Mouse (Mus musculus) ES-E14 (cell line): ENCODE results near the gene Afg1l.

Experiments
- HCFC1 ChIP-seq: IDR thresholded peaks from 2 replicates; pipeline ENCODE4 v1.6.1; 2012; ENCODE audit warnings: low read length, inconsistent platforms, borderline replicate concordance; ENCODE audit not compliant: insufficient read depth
- ZC3H11A ChIP-seq: IDR thresholded peaks from 2 replicates; pipeline ENCODE4 v1.6.1; 2012; ENCODE audit warnings: low read depth, mild to moderate bottlenecking, inconsistent platforms, low read length, borderline replicate concordance
- ZNF384 ChIP-seq: IDR thresholded peaks from 2 replicates; pipeline ENCODE4 v1.6.1; 2012; ENCODE audit warnings: low read depth, low read length, inconsistent platforms

DNA sequence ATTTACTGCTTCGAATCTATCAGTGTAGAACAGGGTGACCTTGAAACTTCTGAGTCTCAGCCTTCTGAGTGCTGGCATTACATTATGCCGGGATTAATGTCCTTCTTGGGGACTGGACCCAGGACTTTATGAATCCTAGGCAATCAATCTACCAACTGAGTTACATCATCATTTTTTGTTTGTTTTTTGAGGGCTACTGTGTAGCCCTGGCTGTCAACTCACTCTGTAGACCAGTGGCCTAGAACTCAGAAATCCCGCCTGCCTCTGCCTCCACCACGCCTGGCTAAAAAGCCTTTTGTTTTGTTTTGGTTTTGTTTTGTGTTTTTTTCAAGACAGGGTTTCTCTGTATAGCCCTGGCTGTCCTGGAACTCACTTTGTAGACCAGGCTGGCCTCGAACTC, 22.8 kb upstream of the Afg1l start:
- TF ChIP-seq ZC3H11A, result no peak
- no peak for TF ChIP-seq ZNF384
- TF ChIP-seq HCFC1, result no peak
